Mouse (Mus musculus) hindbrain, embryonic 15.5 days (tissue): Measurements from ENCODE around the gene Thra. TPM values are rescaled to one million over a fixed set of nuclear protein-coding genes. Genes with fewer than 3 reads are reported as not detected.
A peak's percentile ranks its signal among the peaks of the same experiment; 100 is the strongest.

Experiments used
- ATAC-seq: fragments of 200-750 bp; cut with Nextera tagmentation; 2 replicates; pipeline ENCODE4 v1.8.0; 2017; ENCODE audit warnings: low read depth, moderate number of reproducible peaks, moderate TSS enrichment; ENCODE audit not compliant: low FRiP score
- H3K27ac ChIP-seq: fragments of 300-500 bp; sonication (generic); replicated peaks from 2 replicates; pipeline ENCODE4 v1.5.1; 2015; ENCODE audit warnings: mild to moderate bottlenecking, inconsistent platforms
- H3K27me3 ChIP-seq: fragments of 300-500 bp; sonication (generic); 2 replicates; pipeline ENCODE4 v1.6.1; 2015; ENCODE audit warnings: control low read depth, inconsistent platforms
- H3K36me3 ChIP-seq: fragments of 300-500 bp; sonication (generic); 2 replicates; pipeline ENCODE4 v1.6.1; 2015; ENCODE audit warnings: control low read depth, inconsistent platforms
- H3K4me1 ChIP-seq: fragments of 300-500 bp; sonication (generic); replicated peaks from 2 replicates; pipeline ENCODE4 v1.6.1; 2015; ENCODE audit warnings: control low read depth, inconsistent platforms
- H3K4me2 ChIP-seq: fragments of 300-500 bp; sonication (generic); 2 replicates; pipeline ENCODE4 v1.6.1; 2015; ENCODE audit warnings: moderate library complexity, mild to moderate bottlenecking, inconsistent platforms
- H3K4me3 ChIP-seq: fragments of 300-500 bp; sonication (generic); 2 replicates; pipeline ENCODE4 v1.5.1; 2015; ENCODE audit warnings: mild to moderate bottlenecking, inconsistent platforms
- H3K9ac ChIP-seq: fragments of 300-500 bp; sonication (generic); 2 replicates; pipeline ENCODE4 v1.6.1; 2015; ENCODE audit warnings: inconsistent platforms
- H3K9me3 ChIP-seq: fragments of 300-500 bp; sonication (generic); 2 replicates; pipeline ENCODE4 v1.6.1; 2016; ENCODE audit warnings: control low read depth, inconsistent platforms
- WGBS: fragments of 180-500 bp; shearing (Covaris S2); methylation state at CpG from one replicate; pipeline ENCODE4 v1.1.7; 2015; 5-methylcytosine and 5-hydroxymethylcytosine counted together
- polyA plus RNA-seq: library from polyadenylated mRNA; unstranded; fragments of >200 nt; fragmentation: Nextera tagmentation; extraction: Ambion mirVana; gene quantifications from 2 replicates; pipeline ENCODE4 v1.2.1, GENCODE M21; 2015

Thra gene
- polyA plus RNA-seq, 1 experiment from 2014 or later: 138 TPM

GRCm38 (mm10) chr11:98769007-98769954, 28.8 kb downstream of the Thra start:
- Histone ChIP-seq H3K4me3 (no peak overlapping the region), H3K9me3 (no peaks in the 10 kb centered on the region), H3K27me3 (no peaks in the 10 kb centered on the region), H3K9ac (no peak overlapping the region), H3K36me3 (peaks cover 30% of the 10 kb centered on the region), H3K27ac (peak overlapping the region; percentile 71), H3K4me1 (peaks cover 68% of the 10 kb centered on the region), H3K4me2 (no peak overlapping the region)
- ATAC-seq: no peak
- WGBS: 87% methylated on average over 25 of the region's 25 CpGs

- Histone ChIP-seq H3K4me2 (no peak overlapping the region), H3K9me3 (no peaks in the 10 kb centered on the region), H3K27me3 (no peaks in the 10 kb centered on the region), H3K4me1 (peaks cover 69% of the 10 kb centered on the region), H3K9ac (no peak overlapping the region), H3K36me3 (peaks cover 22% of the 10 kb centered on the region), H3K4me3 (no peak overlapping the region), H3K27ac (no peak overlapping the region)
- WGBS: 89% methylated on average over 26 of the region's 26 CpGs
- no peak for ATAC-seq
Observed at GRCm38 (mm10) chr11:98770096-98770975, 29.9 kb downstream of the Thra start.

- H3K4me2 ChIP-seq: no peak overlapping the region
- H3K9me3 ChIP-seq: no peaks in the 10 kb centered on the region
- 94% methylated on average over 18 of the region's 18 CpGs for WGBS
- ATAC-seq: no peak
- H3K4me3 ChIP-seq: no peak overlapping the region
- H3K4me1 ChIP-seq: peaks cover 69% of the 10 kb centered on the region
- H3K36me3 ChIP-seq: peaks cover 21% of the 10 kb centered on the region
- H3K27ac ChIP-seq: no peak overlapping the region
- H3K27me3 ChIP-seq: no peaks in the 10 kb centered on the region
- H3K9ac ChIP-seq: no peak overlapping the region
Observed at GRCm38 (mm10) chr11:98771131-98771530, 30.7 kb downstream of the Thra start.

- Histone ChIP-seq H3K36me3 (peaks cover 21% of the 10 kb centered on the region), H3K27me3 (no peaks in the 10 kb centered on the region), H3K4me1 (peaks cover 70% of the 10 kb centered on the region), H3K9me3 (no peaks in the 10 kb centered on the region), H3K4me3 (no peak overlapping the region), H3K4me2 (no peak overlapping the region), H3K9ac (no peak overlapping the region), H3K27ac (no peak overlapping the region)
- ATAC-seq: no peak
- 89% methylated on average over 11 of the region's 11 CpGs for WGBS
Observed at GRCm38 (mm10) chr11:98771844-98772525, 31.5 kb downstream of the Thra start.

GRCm38 (mm10) chr11:98772667-98773171, 32.3 kb downstream of the Thra start:
- Histone ChIP-seq H3K4me3 (no peak overlapping the region), H3K27me3 (no peaks in the 10 kb centered on the region), H3K4me2 (peak overlapping the region; percentile 89), H3K4me1 (peaks cover 66% of the 10 kb centered on the region), H3K27ac (no peak overlapping the region), H3K9me3 (no peaks in the 10 kb centered on the region), H3K36me3 (peaks cover 21% of the 10 kb centered on the region), H3K9ac (no peak overlapping the region)
- no peak for ATAC-seq
- 80% methylated on average over 8 of the region's 8 CpGs for WGBS

GRCm38 (mm10) chr11:98773635-98774295, 33.3 kb downstream of the Thra start:
- peak overlapping the region; percentile 48 for H3K4me3 ChIP-seq
- H3K9me3 ChIP-seq: no peaks in the 10 kb centered on the region
- H3K27me3 ChIP-seq: no peaks in the 10 kb centered on the region
- H3K4me1 ChIP-seq: peaks cover 55% of the 10 kb centered on the region
- WGBS: under 1% methylated on average over 36 of the region's 37 CpGs
- peak overlapping the region; percentile 46 for H3K9ac ChIP-seq
- ATAC-seq: peak; percentile 54
- no peak overlapping the region for H3K27ac ChIP-seq
- H3K36me3 ChIP-seq: peaks cover 16% of the 10 kb centered on the region
- H3K4me2 ChIP-seq: peak overlapping the region; percentile 89

GRCm38 (mm10) chr11:98774582-98775347, 34.3 kb downstream of the Thra start, which contains the start of gene Nr1d1:
Nr1d1 (minus strand) TSS chr11:98775333.
- H3K36me3 ChIP-seq: peaks cover 6% of the 10 kb centered on the region
- H3K4me3 ChIP-seq: peak within 1 kb of the TSS; percentile 48
- peak within 1 kb of the TSS; percentile 89 for H3K4me2 ChIP-seq
- peak within 1 kb of the TSS; percentile 46 for H3K9ac ChIP-seq
- H3K27ac ChIP-seq: peak within 1 kb of the TSS; percentile 76
- H3K4me1 ChIP-seq: peaks cover 53% of the 10 kb centered on the region
- 2% methylated on average over 22 of the region's 22 CpGs for WGBS
- H3K27me3 ChIP-seq: no peaks in the 10 kb centered on the region
- H3K9me3 ChIP-seq: no peaks in the 10 kb centered on the region
- peak; percentile 25 for ATAC-seq

GRCm38 (mm10) chr11:98775348-98776051, 35.1 kb downstream of the Thra start:
- Histone ChIP-seq H3K27me3 (no peaks in the 10 kb centered on the region), H3K9me3 (no peaks in the 10 kb centered on the region), H3K9ac (peak overlapping the region; percentile 46), H3K4me3 (peak overlapping the region; percentile 48), H3K36me3 (no peaks in the 10 kb centered on the region), H3K4me1 (peaks cover 53% of the 10 kb centered on the region), H3K4me2 (peak overlapping the region; percentile 89), H3K27ac (peak overlapping the region; percentile 76)
- ATAC-seq: peak; percentile 89
- WGBS: 6% methylated on average over 15 of the region's 15 CpGs

GRCm38 (mm10) chr11:98776052-98776764, 35.8 kb downstream of the Thra start:
- H3K4me3 ChIP-seq: no peak overlapping the region
- H3K4me1 ChIP-seq: peaks cover 54% of the 10 kb centered on the region
- no peak overlapping the region; the same call in 1 of the 2 replicates for H3K9ac ChIP-seq
- 56% methylated on average over 12 of the region's 12 CpGs for WGBS
- H3K36me3 ChIP-seq: no peaks in the 10 kb centered on the region
- H3K27me3 ChIP-seq: no peaks in the 10 kb centered on the region
- peak overlapping the region; percentile 67 for H3K27ac ChIP-seq
- no peaks in the 10 kb centered on the region for H3K9me3 ChIP-seq
- ATAC-seq: no peak
- peak overlapping the region; percentile 89 for H3K4me2 ChIP-seq
